Mouse (Mus musculus): ENCODE results near the gene Sft2d1.

GRCm38 (mm10) chr17:8342706-8343105 is 31.8 kb downstream of the Sft2d1 start:
- TF ChIP-seq MAFK (IDR thresholded peaks at IDR 0.05; ENCODE audit: insufficient read depth, low read depth, low read length) (no peak), CHD2 (IDR thresholded peaks at IDR 0.05; ENCODE audit: low read depth, low read length) (no peak), ZNF384 (IDR thresholded peaks at IDR 0.05; ENCODE audit: low read depth, low read length) (no peak), ZC3H11A (IDR thresholded peaks at IDR 0.05; ENCODE audit: borderline replicate concordance, low read depth, low read length) (no peak), HCFC1 (IDR thresholded peaks at IDR 0.05; ENCODE audit: borderline replicate concordance, insufficient read depth, low read length) (no peak)
